20 mouse cellular contexts compared by ENCODE assay signal in the genomic region with DNA sequence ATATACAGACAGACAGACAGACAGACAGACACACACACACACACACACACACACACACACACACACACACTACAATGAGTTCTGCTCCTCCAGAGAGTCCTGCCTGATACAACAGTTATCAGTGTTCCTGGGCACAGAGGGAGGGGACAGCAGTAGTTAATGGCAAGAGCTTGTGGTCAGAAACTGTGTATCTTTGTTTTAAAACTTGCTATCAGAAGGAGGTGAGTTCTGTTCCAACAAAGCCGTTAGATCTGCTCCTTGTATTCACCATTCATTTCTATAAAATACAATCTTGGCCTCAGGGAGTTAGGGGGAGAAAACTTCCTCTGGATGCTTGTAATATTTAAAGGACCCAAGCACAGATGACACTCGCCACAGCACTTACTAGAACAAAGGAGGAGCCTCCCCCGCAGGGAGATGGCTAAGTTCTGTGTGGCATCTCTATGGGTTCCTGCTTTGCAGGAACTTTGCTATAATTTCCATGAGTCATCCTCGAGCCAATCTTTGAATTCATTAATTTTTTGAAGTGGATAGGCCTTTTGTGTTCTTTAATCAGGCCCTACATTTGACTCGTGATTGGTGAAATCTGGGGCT. TPM values are rescaled to one million over a fixed set of nuclear protein-coding genes. Genes with fewer than 3 reads are reported as not detected.
DNase-seq lines count a peak whose midpoint lies in the region; ATAC-seq and TF ChIP-seq lines count a peak whose summit lies in the region.
"Had no signal": no experiment of that assay in that cellular context is flagged by ENCODE, and none has a peak within 500 bp of the region (broad histone marks: within the 10 kb centered on the region; RNA-seq: fewer than 3 reads in every experiment).

No protein-coding gene starts in this region.

- 45% methylated on average over 5 of the region's 5 CpGs for WGBS in liver, embryonic 11.5 days
- WGBS in liver, embryonic 14.5 days (ENCODE audit: insufficient replicate concordance): 27% methylated on average over 5 of the region's 5 CpGs

- no peak overlapping the region for H3K9ac ChIP-seq in liver, embryonic 11.5 days (ENCODE audit: low read depth, low read length)
- H3K9ac ChIP-seq in liver, embryonic 14.5 days (replicated peaks): no peak overlapping the region
- H3K9ac ChIP-seq: hindbrain, embryonic 13.5 days; limb, embryonic 15.5 days; stomach, embryonic 15.5 days had no signal

- DNase-seq in liver, embryonic 11.5 days (ENCODE audit: low spot score): no peak
- DNase-seq in liver: no peak
- peak; percentile 30 for DNase-seq in brain, adult 2 months (ENCODE audit: low read depth, low spot score)
- DNase-seq in liver, embryonic 14.5 days (ENCODE audit: low read depth in 3 of 3, low spot score in 3 of 3): no peak
- DNase-seq in testis, postnatal 14 days (ENCODE audit: low spot score): peak; percentile 29
- DNase-seq in spleen, postnatal 4 days (ENCODE audit: low spot score in 2 of 2): no peak
- DNase-seq in cerebellum, postnatal 10 days: no peak
- DNase-seq: adrenal gland, postnatal 25 days; cerebellum, adult 9-11 months; heart, postnatal 14 days; kidney, adult 18-20 months; kidney, postnatal 4 days; right cerebral cortex, postnatal 4 days had no signal

- no peaks in the 10 kb centered on the region for H3K9me3 ChIP-seq in liver, embryonic 11.5 days (ENCODE audit: control insufficient read depth, low read length)
- no peaks in the 10 kb centered on the region for H3K9me3 ChIP-seq in liver, embryonic 14.5 days (ENCODE audit: control insufficient read depth, low read length)
- H3K9me3 ChIP-seq: hindbrain, embryonic 13.5 days; limb, embryonic 15.5 days; stomach, embryonic 15.5 days had no signal

- no peak for TF ChIP-seq CTCF in liver, embryonic 14.5 days (IDR thresholded peaks at IDR 0.05; ENCODE audit: low read depth)

- no peak overlapping the region for H3K4me3 ChIP-seq in liver, embryonic 11.5 days (ENCODE audit: low read depth, low read length)
- H3K4me3 ChIP-seq in liver, embryonic 14.5 days (ENCODE audit: insufficient read depth in 1 of 2, low read depth in 2 of 2, low read length in 2 of 2): no peak overlapping the region
- H3K4me3 ChIP-seq: heart, embryonic 10.5 days; hindbrain, embryonic 13.5 days; limb, embryonic 15.5 days; stomach, embryonic 15.5 days had no signal

- no peak for TF ChIP-seq EP300 in liver, embryonic 14.5 days (IDR thresholded peaks at IDR 0.05; ENCODE audit: low read depth)

- H3K36me3 ChIP-seq in liver, embryonic 11.5 days (ENCODE audit: control insufficient read depth, insufficient read depth, low read length): no peaks in the 10 kb centered on the region
- H3K36me3 ChIP-seq in liver, embryonic 14.5 days (replicated peaks; ENCODE audit: control insufficient read depth, insufficient read depth, low read depth): no peaks in the 10 kb centered on the region
- H3K36me3 ChIP-seq: heart, embryonic 10.5 days; hindbrain, embryonic 13.5 days; limb, embryonic 15.5 days; stomach, embryonic 15.5 days had no signal

- H3K27ac ChIP-seq in liver, embryonic 11.5 days (ENCODE audit: low read depth, low read length): 0 out of 2 replicates have a peak overlapping the region, but pooled peaks have one; percentile 13
- no peak overlapping the region for H3K27ac ChIP-seq in liver, embryonic 14.5 days
- H3K27ac ChIP-seq: heart, embryonic 10.5 days; hindbrain, embryonic 13.5 days; limb, embryonic 15.5 days; macrophage; stomach, embryonic 15.5 days had no signal

- peaks cover 4% of the 10 kb centered on the region for H3K4me1 ChIP-seq in liver, embryonic 11.5 days (replicated peaks; ENCODE audit: control insufficient read depth, insufficient read depth, low read length)
- H3K4me1 ChIP-seq in liver, embryonic 14.5 days (replicated peaks; ENCODE audit: control insufficient read depth in 2 of 2, insufficient read depth in 2 of 2, low read length in 1 of 2): peaks cover 0 to 12% of the 10 kb centered on the region in 2 experiments; a peak in 2 of 4 replicates

- peak; percentile 69 for ATAC-seq in liver, embryonic 11.5 days (replicated peaks; ENCODE audit: low FRiP score)
- ATAC-seq in liver, embryonic 14.5 days (ENCODE audit: insufficient read depth): peak; percentile 53; the same call in 1 of the 2 replicates
- ATAC-seq: inflammation-experienced regulatory T-cells, adult 6 months had no signal

- H3K27me3 ChIP-seq in liver, embryonic 11.5 days (replicated peaks; ENCODE audit: control insufficient read depth, insufficient read depth, low read length): no peaks in the 10 kb centered on the region
- no peaks in the 10 kb centered on the region for H3K27me3 ChIP-seq in liver, embryonic 14.5 days (ENCODE audit: control insufficient read depth, insufficient read depth, low read length)
- H3K27me3 ChIP-seq: hindbrain, embryonic 13.5 days; limb, embryonic 15.5 days; stomach, embryonic 15.5 days had no signal

- no peak overlapping the region for H3K4me2 ChIP-seq in liver, embryonic 11.5 days
- H3K4me2 ChIP-seq in liver, embryonic 14.5 days (ENCODE audit: low read depth): no peak overlapping the region
- H3K4me2 ChIP-seq: hindbrain, embryonic 13.5 days; limb, embryonic 15.5 days; midbrain, embryonic 11.5 days; stomach, embryonic 15.5 days had no signal

RNA-seq across cellular contexts. Expression of a gene that starts 47.6 kb away (rescaled TPM):
- polyA plus RNA-seq in liver, embryonic 11.5 days (2014; fragmentation: Nextera tagmentation; extraction: Ambion mirVana): 17.3 and 18.5 TPM in 2 replicates
- polyA plus RNA-seq in liver, embryonic 14.5 days (2012; rRNA removed): 1.9 and 3.1 TPM in 2 replicates
- 4.6 and 5.3 TPM in 2 replicates for polyA plus RNA-seq in liver, embryonic 14.5 days (2014; fragmentation: Nextera tagmentation; extraction: Ambion mirVana)

RNA-seq across cellular contexts. Expression of a gene that starts 47.7 kb away (rescaled TPM):
- polyA plus RNA-seq in liver, embryonic 11.5 days (2014; fragmentation: Nextera tagmentation; extraction: Ambion mirVana): 15.7 and 16.3 TPM in 2 replicates
- polyA plus RNA-seq in liver, embryonic 14.5 days (2012; rRNA removed): 2.7 and 3.9 TPM in 2 replicates
- 5.2 and 6.3 TPM in 2 replicates for polyA plus RNA-seq in liver, embryonic 14.5 days (2014; fragmentation: Nextera tagmentation; extraction: Ambion mirVana)

Comparison
In these comparisons a context has a peak if more than half of its experiments do, and no peak if none do; other contexts are left out.
1. DNase-seq: peak in brain, adult 2 months (single experiment) and testis, postnatal 14 days (single experiment); none in liver, embryonic 11.5 days (single experiment), liver (single experiment), liver, embryonic 14.5 days (0 of 3), spleen, postnatal 4 days (0 of 2) and cerebellum, postnatal 10 days (0 of 2).